Mouse (Mus musculus): ENCODE data around the gene Asb8.

Asb8 gene

DNA sequence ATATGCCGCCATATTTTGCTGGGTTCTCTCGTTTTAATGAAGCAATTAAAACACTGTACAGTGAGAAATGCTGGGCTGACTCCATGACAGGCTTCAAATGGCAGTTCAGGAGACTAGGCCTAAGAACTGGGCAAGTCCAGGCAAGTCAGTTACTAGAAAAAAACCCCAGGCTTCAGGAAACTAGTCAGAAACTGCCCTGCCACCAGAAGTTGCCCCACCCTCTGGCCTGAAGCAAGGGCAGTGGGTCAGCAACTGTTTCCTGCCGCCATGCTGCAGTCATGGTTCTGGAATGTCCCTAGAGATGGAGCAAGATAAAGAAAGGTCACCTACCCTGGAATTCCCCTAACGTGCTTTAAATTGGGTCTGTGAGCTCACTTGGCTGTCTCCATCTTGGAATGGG is 9.5 kb downstream of the Asb8 start:
- DNase-seq (ENCODE audit: low read depth, low spot score): no peak

- no peak for DNase-seq (ENCODE audit: low read depth, low spot score)
These were observed 10.2 kb downstream of the Asb8 start for GRCm38 (mm10) chr15:98155272-98155671.

- no peak for DNase-seq (ENCODE audit: low read depth, low spot score)
These were observed 10.8 kb downstream of the Asb8 start for GRCm38 (mm10) chr15:98154631-98155030.

- no peak for DNase-seq (ENCODE audit: low read depth, low spot score)
These were observed 11.3 kb downstream of the Asb8 start for GRCm38 (mm10) chr15:98154146-98154545.

GRCm38 (mm10) chr15:98153625-98154024 is 11.8 kb downstream of the Asb8 start:
- no peak for DNase-seq (ENCODE audit: low read depth, low spot score)

DNA sequence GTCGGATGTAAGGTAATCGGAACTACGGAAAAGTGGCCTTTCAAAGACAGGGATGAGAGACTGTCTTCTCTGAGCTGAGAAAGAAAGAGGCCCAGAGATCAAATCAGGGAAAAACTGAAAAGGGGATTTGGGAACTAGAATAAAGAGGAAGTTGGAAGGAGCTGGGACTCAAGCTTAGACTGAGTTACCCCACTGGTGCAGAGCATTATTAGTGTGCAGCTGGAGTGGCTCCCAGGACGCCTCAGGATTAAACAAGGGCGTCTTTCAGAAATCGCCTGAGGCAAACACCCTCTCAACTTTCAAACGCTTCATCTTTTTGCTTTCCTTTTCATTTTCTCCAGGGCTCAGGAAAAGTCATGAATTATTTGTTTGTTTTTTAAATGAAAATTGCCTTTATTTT is 12.5 kb downstream of the Asb8 start:
- no peak for DNase-seq (ENCODE audit: low read depth, low spot score)

- no peak for DNase-seq (ENCODE audit: low read depth, low spot score)
These were observed 16.2 kb downstream of the Asb8 start for GRCm38 (mm10) chr15:98149166-98149602.

- DNase-seq (ENCODE audit: low read depth, low spot score): no peak
These were observed 17.1 kb downstream of the Asb8 start for GRCm38 (mm10) chr15:98148356-98148755.

DNA sequence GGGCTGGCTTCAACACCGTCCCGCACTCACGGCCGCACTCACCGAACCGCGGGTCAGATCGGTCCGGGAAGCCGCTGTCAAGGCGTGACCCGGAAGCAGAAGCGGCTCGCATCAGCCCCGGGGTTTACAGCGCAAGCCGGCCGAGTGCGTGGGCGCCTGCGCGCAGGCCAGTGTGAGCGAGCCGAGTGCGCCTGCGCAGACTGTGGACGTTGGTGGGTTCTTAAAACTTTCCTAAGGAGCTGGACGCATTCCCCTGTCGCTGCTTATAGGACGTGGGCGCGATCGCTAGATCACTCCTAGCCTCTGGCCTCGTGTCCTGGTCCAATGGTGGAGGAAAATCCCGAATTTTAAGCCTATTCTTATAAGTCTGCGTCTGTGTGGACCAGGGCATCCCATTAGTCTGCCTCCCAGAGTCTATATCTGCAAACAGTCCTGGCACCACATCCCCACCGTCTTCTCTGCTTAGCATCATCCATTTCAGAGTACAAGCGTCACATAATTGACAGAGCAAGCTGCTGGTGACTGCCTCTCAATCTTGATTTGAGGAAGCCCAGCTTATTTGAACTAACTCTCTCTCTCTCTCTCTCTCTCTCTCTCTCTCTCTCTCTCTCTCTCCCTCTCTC is 19.8 kb downstream of the Asb8 start:
- peak; percentile 86 for DNase-seq (ENCODE audit: low read depth, low spot score)

- no peak for DNase-seq (ENCODE audit: low read depth, low spot score)
These were observed 20.4 kb downstream of the Asb8 start for GRCm38 (mm10) chr15:98144861-98145507.

- DNase-seq (ENCODE audit: low read depth, low spot score): no peak
These were observed 22.9 kb downstream of the Asb8 start for GRCm38 (mm10) chr15:98142515-98142914.

DNA sequence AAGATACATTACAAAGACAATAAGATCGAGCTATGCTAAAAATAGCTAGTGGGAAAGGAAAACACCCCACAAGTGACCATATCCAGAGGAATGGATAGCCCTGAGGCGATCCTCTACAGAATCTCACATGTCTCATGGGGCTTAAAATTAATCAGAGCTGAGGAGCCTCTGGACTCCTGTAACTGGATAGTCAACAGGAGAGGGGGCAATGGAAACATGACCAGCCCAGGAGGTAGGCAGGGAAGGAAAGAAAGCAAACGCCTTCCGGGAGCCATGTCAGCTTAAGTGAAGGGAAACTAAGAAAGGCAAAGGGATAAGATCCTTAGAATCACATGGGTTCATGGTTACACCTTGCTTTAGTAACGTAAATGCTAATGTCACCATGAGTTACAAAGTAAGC is 24.6 kb downstream of the Asb8 start:
- DNase-seq (ENCODE audit: low read depth, low spot score): no peak

DNA sequence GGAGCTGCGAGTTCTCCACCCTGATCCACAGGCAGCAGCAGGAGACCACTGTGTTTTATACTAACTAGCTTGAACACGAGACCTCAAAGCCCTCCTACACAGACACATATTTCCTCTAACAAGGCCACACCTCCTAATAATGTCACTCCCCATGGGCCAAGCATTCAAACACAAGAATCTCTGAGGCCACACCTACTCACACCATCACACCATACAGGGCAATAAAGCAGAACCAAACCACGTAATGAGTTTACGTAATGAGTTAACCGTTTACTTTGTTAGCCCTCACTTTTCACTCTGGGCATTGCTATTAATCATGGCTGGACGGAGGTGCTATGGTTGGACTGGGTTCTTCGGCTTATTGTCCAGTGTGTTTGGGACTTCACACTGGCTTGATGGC is 25.7 kb downstream of the Asb8 start:
- DNase-seq (ENCODE audit: low read depth, low spot score): no peak

DNA sequence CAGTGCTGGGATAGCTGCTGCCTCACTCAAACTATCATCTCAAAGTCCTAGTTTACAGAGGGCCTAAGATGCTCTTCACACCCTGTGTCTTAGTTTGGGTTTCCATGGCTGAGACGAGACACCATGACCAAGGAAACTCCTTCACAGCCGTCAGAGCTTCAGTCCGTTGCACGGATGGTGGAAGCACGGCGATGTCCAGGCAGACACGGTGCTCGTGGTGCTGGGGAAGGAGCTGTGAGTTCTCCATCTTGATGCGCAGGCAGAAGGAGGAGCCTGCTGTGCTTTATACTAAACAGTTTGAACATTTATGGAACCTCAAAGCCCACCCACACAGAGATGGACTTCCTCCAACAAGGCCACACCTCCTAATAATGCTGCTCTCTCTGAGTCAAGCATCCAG is 28.6 kb downstream of the Asb8 start:
- no peak for DNase-seq (ENCODE audit: low read depth, low spot score)

GRCm38 (mm10) chr15:98135671-98136070 is 29.8 kb downstream of the Asb8 start:
- DNase-seq (ENCODE audit: low read depth, low spot score): no peak

GRCm38 (mm10) chr15:98134666-98135065 is 30.8 kb downstream of the Asb8 start:
- no peak for DNase-seq (ENCODE audit: low read depth, low spot score)

DNA sequence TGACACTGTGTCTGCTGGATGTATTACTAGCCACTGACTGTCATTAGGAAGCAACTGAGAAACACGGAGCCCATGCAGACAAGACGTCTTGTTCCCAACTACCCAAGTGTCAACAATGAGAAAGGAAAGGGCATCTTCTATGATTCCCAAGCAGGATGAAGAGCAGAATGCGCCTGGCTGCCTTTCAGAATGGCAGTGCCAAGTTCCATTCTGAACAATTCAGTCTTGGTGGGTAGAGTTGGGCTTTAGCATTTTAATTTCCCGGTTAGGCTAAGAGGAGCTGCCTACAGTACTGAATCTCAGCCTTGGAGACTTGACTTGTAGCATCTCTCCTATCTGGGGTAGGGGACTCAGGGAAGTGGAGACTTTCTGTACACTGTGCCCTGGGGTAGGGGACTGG is 31.4 kb downstream of the Asb8 start:
- DNase-seq (ENCODE audit: low read depth, low spot score): no peak

DNA sequence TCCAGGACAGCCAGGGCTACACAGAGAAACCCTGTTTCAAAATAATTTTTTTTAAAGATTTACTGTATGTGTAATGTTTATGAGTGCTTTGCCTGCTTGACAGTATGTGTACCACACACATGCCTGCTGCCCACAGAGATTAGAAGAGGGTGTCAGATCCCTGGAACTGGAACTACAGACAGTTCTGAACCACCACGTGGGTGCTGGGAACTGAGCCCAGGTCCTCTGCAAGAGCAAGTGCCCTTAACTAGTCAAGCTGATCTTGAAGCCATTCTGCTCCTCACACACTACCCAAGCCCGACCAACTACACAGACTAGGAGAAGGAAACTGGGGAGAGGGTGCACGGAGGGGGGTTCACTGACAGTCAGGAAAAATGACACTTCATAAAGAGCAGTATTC is 32.0 kb downstream of the Asb8 start:
- DNase-seq (ENCODE audit: low read depth, low spot score): no peak

DNA sequence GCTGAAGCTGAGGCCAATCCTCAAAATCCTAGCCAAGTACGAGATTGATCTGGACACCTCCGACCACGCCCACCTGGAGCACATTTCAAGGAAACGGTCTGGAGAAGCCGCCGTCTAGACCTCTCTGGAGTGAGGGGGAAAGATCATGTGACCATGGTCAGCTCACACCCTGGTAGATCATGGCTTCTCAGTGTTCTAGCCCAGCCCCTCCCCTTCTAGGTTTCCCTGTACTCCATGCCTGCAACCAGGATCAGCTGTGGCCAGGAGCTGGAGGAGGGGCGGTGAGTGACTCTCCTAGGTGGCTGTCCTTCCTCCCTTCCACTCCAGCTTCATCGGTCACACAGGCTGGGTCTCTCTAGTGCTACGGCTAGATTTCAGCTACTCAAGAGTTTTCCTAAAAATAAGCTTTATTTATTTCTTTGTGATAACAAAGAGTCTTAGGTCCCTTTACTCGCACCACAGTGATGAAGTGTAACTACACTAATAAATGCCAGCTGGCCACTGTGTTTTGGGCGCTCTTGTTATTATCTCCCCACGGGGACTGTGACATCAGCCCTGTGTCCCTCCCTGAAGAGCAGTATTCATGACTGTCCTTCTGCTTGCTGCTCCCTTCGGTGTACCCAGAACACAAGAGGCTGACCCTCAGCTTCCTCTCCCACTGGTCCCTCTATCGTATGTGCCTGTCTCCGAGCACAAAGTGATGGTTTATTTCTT is 33.3 kb downstream of the Asb8 start:
- DNase-seq (ENCODE audit: low read depth, low spot score): no peak

DNA sequence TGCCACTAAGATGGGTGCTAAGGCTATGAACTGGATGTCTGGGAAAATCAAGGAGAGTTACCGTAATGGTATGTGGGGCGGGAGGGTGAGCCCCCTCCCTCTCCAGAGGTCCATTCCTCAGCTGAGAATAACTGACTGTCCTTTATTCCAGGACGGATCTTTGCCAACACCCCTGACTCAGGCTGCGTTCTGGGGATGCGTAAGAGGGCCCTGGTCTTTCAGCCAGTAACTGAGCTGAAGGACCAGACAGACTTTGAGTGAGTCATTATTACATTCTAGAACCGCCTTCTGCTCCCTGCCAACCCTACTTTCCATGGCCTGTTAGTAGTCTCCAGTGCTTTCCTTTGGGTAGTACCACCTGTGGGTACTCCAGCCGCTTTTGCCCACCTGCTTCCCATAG is 34.0 kb downstream of the Asb8 start:
- no peak for DNase-seq (ENCODE audit: low read depth, low spot score)

DNA sequence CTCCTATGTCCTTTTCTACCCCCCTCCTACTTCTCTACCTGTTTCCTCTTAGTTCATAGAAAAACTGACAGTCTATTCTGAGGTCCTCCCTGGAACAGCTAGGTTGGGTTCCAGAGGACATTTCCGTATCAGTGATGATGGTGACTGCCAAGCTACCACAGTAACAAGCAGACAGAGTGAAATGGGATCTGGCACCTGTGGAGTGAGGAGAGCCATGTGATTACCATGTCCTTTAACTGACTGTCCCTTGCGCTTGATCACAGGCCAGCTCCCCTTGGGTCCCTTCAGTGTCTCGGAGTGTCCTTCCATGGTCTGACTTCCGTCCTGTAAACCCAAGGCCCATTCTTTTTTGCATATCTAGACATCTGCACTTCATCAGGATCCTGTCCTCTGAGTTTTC is 34.4 kb downstream of the Asb8 start:
- no peak for DNase-seq (ENCODE audit: low read depth, low spot score)

GRCm38 (mm10) chr15:98120831-98121230 is 44.6 kb downstream of the Asb8 start:
- DNase-seq (ENCODE audit: low read depth, low spot score): no peak

- DNase-seq (ENCODE audit: low read depth, low spot score): no peak
These were observed 46.1 kb downstream of the Asb8 start for GRCm38 (mm10) chr15:98119363-98119762.

All from retina, adult 2 months (tissue).